Mouse (Mus musculus) subcutaneous adipose tissue, adult 2 months (tissue): ENCODE measurements around the gene Cyb5d1. TPM values are rescaled to one million over a fixed set of nuclear protein-coding genes. Genes with fewer than 3 reads are reported as not detected.

Experiments used
- polyA plus RNA-seq: library from polyadenylated mRNA; depleted of rRNA; stranded (reverse); fragments of >200 nt; gene quantifications from 2 replicates; pipeline ENCODE4 v1.2.3, GENCODE M21; 2012; ENCODE audit warnings: low replicate concordance; rRNA removed

The Cyb5d1 gene
- 30.0 and 32.3 TPM in 2 replicates for polyA plus RNA-seq

GRCm38 (mm10) chr11:69395235-69395633 lies at the start of gene Cyb5d1, which contains the start of gene Naa38:
Gene Cyb5d1 (minus strand): TSS chr11:69395631.
Gene Naa38 (plus strand): TSS chr11:69395487.

GRCm38 (mm10) chr11:69413221-69414181 lies 18.1 kb upstream of the Cyb5d1 start, which contains the start of gene Kdm6b:
Gene Kdm6b (minus strand): TSS chr11:69413675.

GRCm38 (mm10) chr11:69398059-69398458 lies 2.6 kb upstream of the Cyb5d1 start, which contains the start of gene Tmem88:
Gene Tmem88 (minus strand): TSS chr11:69398234.

GRCm38 (mm10) chr11:69369215-69369989 lies 26.0 kb downstream of the Cyb5d1 start, which contains the start of gene Chd3:
Gene Chd3 (minus strand): TSS chr11:69369406.

Other genes starting within 250 kb of the Cyb5d1 start
- gene Alox12b, start 238.6 kb downstream of the Cyb5d1 start, polyA plus RNA-seq = 0.06 TPM in 1 of 2 replicates, not detected in the other
- gene Alox8, start 197.8 kb downstream of the Cyb5d1 start, polyA plus RNA-seq = not detected in 2 replicates
- 0.01 TPM in 1 of 2 replicates, not detected in the other for gene Gucy2e, start 158.6 kb downstream of the Cyb5d1 start, polyA plus RNA-seq
- gene Cntrob, start 71.9 kb downstream of the Cyb5d1 start, polyA plus RNA-seq = 5.7 and 11.8 TPM in 2 replicates
- gene Trappc1, start 71.7 kb downstream of the Cyb5d1 start, polyA plus RNA-seq = 72.6 and 77.1 TPM in 2 replicates
- gene Kcnab3, start 69.4 kb downstream of the Cyb5d1 start, polyA plus RNA-seq = 0.92 and 2.9 TPM in 2 replicates
- 0.73 and 2.0 TPM in 2 replicates for gene Rnf227, start 55.2 kb downstream of the Cyb5d1 start, polyA plus RNA-seq
- gene Chd3, start 26.2 kb downstream of the Cyb5d1 start, polyA plus RNA-seq = 45.5 and 209 TPM in 2 replicates
- gene Naa38, start 144 bp downstream of the Cyb5d1 start, polyA plus RNA-seq = 180 and 191 TPM in 2 replicates
- 50.9 and 97.6 TPM in 2 replicates for gene Tmem88, start 2.6 kb upstream of the Cyb5d1 start, polyA plus RNA-seq
- gene Kdm6b, start 18.0 kb upstream of the Cyb5d1 start, polyA plus RNA-seq = 8.0 and 17.4 TPM in 2 replicates
- 0.29 and 1.4 TPM in 2 replicates for gene Dnah2, start 153.5 kb upstream of the Cyb5d1 start, polyA plus RNA-seq
- gene Efnb3, start 164.6 kb upstream of the Cyb5d1 start, polyA plus RNA-seq = 0.49 and 29.6 TPM in 2 replicates
- 15.8 and 19.8 TPM in 2 replicates for gene Wrap53, start 184.6 kb upstream of the Cyb5d1 start, polyA plus RNA-seq
- gene Trp53, start 184.7 kb upstream of the Cyb5d1 start, polyA plus RNA-seq = 68.6 and 188 TPM in 2 replicates
- 28.5 and 39.7 TPM in 2 replicates for gene Atp1b2, start 210.3 kb upstream of the Cyb5d1 start, polyA plus RNA-seq
- not detected in 2 replicates for gene Shbg, start 222.3 kb upstream of the Cyb5d1 start, polyA plus RNA-seq
- gene Sat2, start 226.4 kb upstream of the Cyb5d1 start, polyA plus RNA-seq = 10.9 and 12.6 TPM in 2 replicates
- 58.6 and 88.5 TPM in 2 replicates for gene Fxr2, start 237.4 kb upstream of the Cyb5d1 start, polyA plus RNA-seq